Mouse (Mus musculus) cerebellum, adult 11 months (tissue): ENCODE data around the gene Lypd8.

Source experiments
- DNase-seq: peaks from one replicate; pipeline ENCODE4 v3.0.0; 2022

Lypd8 gene

GRCm38 (mm10) chr11:58399985-58400645, 21.3 kb downstream of the Lypd8 start:
- DNase-seq, result no peak

GRCm38 (mm10) chr11:58400655-58401054, 21.8 kb downstream of the Lypd8 start:
- no peak for DNase-seq

- DNase-seq, result no peak
Measured at GRCm38 (mm10) chr11:58408066-58408465, 29.2 kb downstream of the Lypd8 start.

- no peak for DNase-seq
Measured at GRCm38 (mm10) chr11:58418336-58418735, 39.5 kb downstream of the Lypd8 start.

- no peak for DNase-seq
Measured at GRCm38 (mm10) chr11:58420815-58421214, 42.0 kb downstream of the Lypd8 start, which contains the start of gene 1810065E05Rik. Gene 1810065E05Rik, plus strand, starts transcription at chr11:58421111.

- DNase-seq, result no peak
Measured at GRCm38 (mm10) chr11:58432259-58432658, 53.4 kb downstream of the Lypd8 start, which contains the start of gene Gm12253. Gene Gm12253, plus strand, starts transcription at chr11:58432559.

GRCm38 (mm10) chr11:58437866-58438265, 59.0 kb downstream of the Lypd8 start:
- DNase-seq, result no peak
